Mouse (Mus musculus) kidney, embryonic 15.5 days (tissue): ENCODE results near the gene Zfp60. TPM values are rescaled to one million over a fixed set of nuclear protein-coding genes. Genes with fewer than 3 reads are reported as not detected.

Experiments used
- ATAC-seq: fragments of 200-750 bp; cut with Nextera tagmentation; replicated peaks from 2 replicates; pipeline ENCODE4 v1.8.0; 2017; ENCODE audit warnings: moderate TSS enrichment; ENCODE audit not compliant: low FRiP score
- H3K27ac ChIP-seq: fragments of 300-500 bp; sonication (generic); 2 replicates; pipeline ENCODE4 v1.5.1; 2015; ENCODE audit warnings: mild to moderate bottlenecking, inconsistent platforms
- H3K27me3 ChIP-seq: fragments of 300-500 bp; sonication (generic); 2 replicates; pipeline ENCODE4 v1.6.1; 2015; ENCODE audit warnings: inconsistent platforms
- H3K36me3 ChIP-seq: fragments of 300-500 bp; sonication (generic); 2 replicates; pipeline ENCODE4 v1.6.1; 2015; ENCODE audit warnings: inconsistent platforms
- H3K4me1 ChIP-seq: fragments of 300-500 bp; sonication (generic); 2 replicates; pipeline ENCODE4 v1.6.1; 2015; ENCODE audit warnings: inconsistent platforms
- H3K4me2 ChIP-seq: fragments of 300-500 bp; sonication (generic); 2 replicates; pipeline ENCODE4 v1.6.1; 2015; ENCODE audit warnings: moderate library complexity, mild to moderate bottlenecking, inconsistent platforms
- H3K4me3 ChIP-seq: fragments of 300-500 bp; sonication (generic); replicated peaks from 2 replicates; pipeline ENCODE4 v1.5.1; 2015; ENCODE audit warnings: mild to moderate bottlenecking, inconsistent platforms
- H3K9ac ChIP-seq: fragments of 300-500 bp; sonication (generic); 2 replicates; pipeline ENCODE4 v1.6.1; 2015; ENCODE audit warnings: mild to moderate bottlenecking, inconsistent platforms
- H3K9me3 ChIP-seq: fragments of 300-500 bp; sonication (generic); replicated peaks from 2 replicates; pipeline ENCODE4 v1.6.1; 2016; ENCODE audit warnings: inconsistent platforms
- WGBS: fragments of 180-500 bp; shearing (Covaris S2); methylation state at CpG from one replicate; pipeline ENCODE4 v1.1.7; 2015; ENCODE audit warnings: mixed read lengths; 5-methylcytosine and 5-hydroxymethylcytosine counted together
- polyA plus RNA-seq: library from polyadenylated mRNA; unstranded; fragments of >200 nt; fragmentation: Nextera tagmentation; extraction: Ambion mirVana; gene quantifications from 2 replicates; pipeline ENCODE4 v1.2.1, GENCODE M21; 2015

The Zfp60 gene
- polyA plus RNA-seq, 1 experiment from 2014 or later, result 40.8 TPM

GRCm38 (mm10) chr7:27797906-27798811 is 67.0 kb downstream of the Zfp60 start:
- WGBS, result 38% methylated on average over 7 of the region's 8 CpGs
- peak overlapping the region; percentile 20; the same call in 1 of the 2 replicates for H3K4me3 ChIP-seq
- H3K36me3 ChIP-seq, result no peaks in the 10 kb centered on the region
- ATAC-seq, result peak; percentile 79
- H3K9me3 ChIP-seq, result no peaks in the 10 kb centered on the region
- H3K27me3 ChIP-seq, result no peaks in the 10 kb centered on the region
- peaks cover 7% of the 10 kb centered on the region for H3K4me1 ChIP-seq
- H3K27ac ChIP-seq, result peak overlapping the region; percentile 67
- peak overlapping the region; percentile 48 for H3K4me2 ChIP-seq
- no peak overlapping the region for H3K9ac ChIP-seq

GRCm38 (mm10) chr7:27801137-27801536 is 69.9 kb downstream of the Zfp60 start:
- ATAC-seq, result no peak
- Histone ChIP-seq H3K4me1 (peaks cover 14% of the 10 kb centered on the region), H3K27me3 (no peaks in the 10 kb centered on the region), H3K4me2 (no peak overlapping the region), H3K4me3 (no peak overlapping the region), H3K9ac (no peak overlapping the region), H3K9me3 (no peaks in the 10 kb centered on the region), H3K27ac (no peak overlapping the region), H3K36me3 (no peaks in the 10 kb centered on the region)
- 55% methylated on average over 2 of the region's 2 CpGs for WGBS

GRCm38 (mm10) chr7:27802986-27803385 is 71.8 kb downstream of the Zfp60 start:
- no peaks in the 10 kb centered on the region for H3K9me3 ChIP-seq
- H3K9ac ChIP-seq, result no peak overlapping the region
- WGBS, result 73% methylated on average over 5 of the region's 5 CpGs
- no peak overlapping the region for H3K27ac ChIP-seq
- H3K4me1 ChIP-seq, result peaks cover 11% of the 10 kb centered on the region
- no peak for ATAC-seq
- H3K36me3 ChIP-seq, result peaks cover 7% of the 10 kb centered on the region
- no peak overlapping the region for H3K4me3 ChIP-seq
- H3K27me3 ChIP-seq, result no peaks in the 10 kb centered on the region
- no peak overlapping the region for H3K4me2 ChIP-seq

Other genes starting within 250 kb of the Zfp60 start
- gene Sertad1, start 244.5 kb upstream of the Zfp60 start, polyA plus RNA-seq, result 40.5 and 41.0 TPM in 2 replicates
- gene Prx, start 232.1 kb upstream of the Zfp60 start, polyA plus RNA-seq, result 4.0 and 4.8 TPM in 2 replicates
- 0.39 and 0.92 TPM in 2 replicates for gene Hipk4, start 208.1 kb upstream of the Zfp60 start, polyA plus RNA-seq
- gene Pld3, start 178.2 kb upstream of the Zfp60 start, polyA plus RNA-seq, result 83.1 and 90.5 TPM in 2 replicates
- gene 2310022A10Rik, start 178.2 kb upstream of the Zfp60 start, polyA plus RNA-seq, result 26.9 and 29.4 TPM in 2 replicates
- gene Akt2, start 139.8 kb upstream of the Zfp60 start, polyA plus RNA-seq, result 97.9 and 106 TPM in 2 replicates
- 0.28 and 0.86 TPM in 2 replicates for gene Ttc9b, start 77.5 kb upstream of the Zfp60 start, polyA plus RNA-seq
- gene Map3k10, start 56.8 kb upstream of the Zfp60 start, polyA plus RNA-seq, result 6.5 and 7.6 TPM in 2 replicates
- 3.4 and 4.6 TPM in 2 replicates for gene Zfp607b, start 42.0 kb upstream of the Zfp60 start, polyA plus RNA-seq
- gene Zfp626, start 75.8 kb downstream of the Zfp60 start, polyA plus RNA-seq, result 2.4 and 2.5 TPM in 2 replicates
- 8.3 and 8.8 TPM in 2 replicates for gene Zfp59, start 107.2 kb downstream of the Zfp60 start, polyA plus RNA-seq
- gene Zfp607a, start 126.1 kb downstream of the Zfp60 start, polyA plus RNA-seq, result 3.9 TPM in 2 replicates
- 10.4 and 12.4 TPM in 2 replicates for gene Zfp974, start 198.1 kb downstream of the Zfp60 start, polyA plus RNA-seq
- 21.5 and 23.0 TPM in 2 replicates for gene Zfp780b, start 247.8 kb downstream of the Zfp60 start, polyA plus RNA-seq